Comparison of ENCODE assay signal across 38 mouse cellular contexts in genomic region chr7:140180692-140181091, GRCm38 (mm10). TPM values are rescaled to one million over a fixed set of nuclear protein-coding genes. Genes with fewer than 3 reads are reported as not detected.
"Had no signal": no experiment of that assay in that cellular context is flagged by ENCODE, and none has a peak within 500 bp of the region (broad histone marks: within the 10 kb centered on the region; RNA-seq: fewer than 3 reads in every experiment).

No protein-coding gene starts in this region.

- H3K4me1 ChIP-seq: embryonic facial prominence, embryonic 10.5 days; embryonic facial prominence, embryonic 12.5 days; embryonic facial prominence, embryonic 13.5 days; embryonic facial prominence, embryonic 15.5 days; forebrain, embryonic 10.5 days; forebrain, embryonic 12.5 days; forebrain, embryonic 13.5 days; forebrain, embryonic 15.5 days had no signal

- H3K4me2 ChIP-seq: embryonic facial prominence, embryonic 12.5 days; embryonic facial prominence, embryonic 13.5 days; embryonic facial prominence, embryonic 15.5 days; forebrain, embryonic 12.5 days; forebrain, embryonic 13.5 days; forebrain, embryonic 15.5 days had no signal

- H3K27ac ChIP-seq: embryonic facial prominence, embryonic 10.5 days; embryonic facial prominence, embryonic 12.5 days; embryonic facial prominence, embryonic 13.5 days; embryonic facial prominence, embryonic 15.5 days; forebrain, embryonic 10.5 days; forebrain, embryonic 12.5 days; forebrain, embryonic 13.5 days; forebrain, embryonic 15.5 days; gastrocnemius, adult 2 months; heart, adult 2 months had no signal

- H3K9me3 ChIP-seq: embryonic facial prominence, embryonic 10.5 days; embryonic facial prominence, embryonic 12.5 days; embryonic facial prominence, embryonic 13.5 days; embryonic facial prominence, embryonic 15.5 days; forebrain, embryonic 10.5 days; forebrain, embryonic 12.5 days; forebrain, embryonic 13.5 days; forebrain, embryonic 15.5 days had no signal

- H3K4me3 ChIP-seq: embryonic facial prominence, embryonic 10.5 days; embryonic facial prominence, embryonic 12.5 days; embryonic facial prominence, embryonic 13.5 days; embryonic facial prominence, embryonic 15.5 days; erythroblast, embryonic 14.5 days; forebrain, embryonic 10.5 days; forebrain, embryonic 12.5 days; forebrain, embryonic 13.5 days; forebrain, embryonic 15.5 days; gastrocnemius, adult 2 months; heart, adult 2 months had no signal

- H3K36me3 ChIP-seq: embryonic facial prominence, embryonic 10.5 days; embryonic facial prominence, embryonic 12.5 days; embryonic facial prominence, embryonic 13.5 days; embryonic facial prominence, embryonic 15.5 days; forebrain, embryonic 10.5 days; forebrain, embryonic 12.5 days; forebrain, embryonic 15.5 days had no signal

- DNase-seq: cerebellum, adult 9-11 months; cerebellum, postnatal 10 days; cerebellum, postnatal 14 days; cerebellum, postnatal 25 days; cerebellum, postnatal 36 days; embryo, embryonic 11 days; forebrain, postnatal 0 days; gastrocnemius, adult 2 months; gastrocnemius, postnatal 10 days; gastrocnemius, postnatal 14 days; gastrocnemius, postnatal 25 days; gastrocnemius, postnatal 36 days; heart, adult 11 months; heart, adult 18-20 months; heart, adult 2 months had no signal

- H3K9ac ChIP-seq: embryonic facial prominence, embryonic 12.5 days; embryonic facial prominence, embryonic 13.5 days; embryonic facial prominence, embryonic 15.5 days; forebrain, embryonic 12.5 days; forebrain, embryonic 13.5 days; forebrain, embryonic 15.5 days; forebrain, postnatal 0 days had no signal

- H3K27me3 ChIP-seq: embryonic facial prominence, embryonic 12.5 days; embryonic facial prominence, embryonic 13.5 days; embryonic facial prominence, embryonic 15.5 days; forebrain, embryonic 12.5 days; forebrain, embryonic 15.5 days had no signal

RNA-seq across cellular contexts. Expression of gene Olfr523, which starts 7.7 kb away (rescaled TPM):
- total RNA-seq: common myeloid progenitor, adult 5-6 weeks; forebrain, postnatal 0 days; gastrocnemius, adult 18-20 months; gastrocnemius, adult 2 months; gastrocnemius, adult 8-10 months; gastrocnemius, postnatal 10 days; gastrocnemius, postnatal 14 days; gastrocnemius, postnatal 25 days; gastrocnemius, postnatal 36 days; gastrocnemius, postnatal 4 days; granulocyte monocyte progenitor cell, adult 5-6 weeks; heart, adult 18-20 months; heart, adult 2 months; heart, adult 8-10 months had no signal
- polyA plus RNA-seq: cortical plate, adult 2 months; embryonic facial prominence, embryonic 10.5 days; embryonic facial prominence, embryonic 11.5 days; embryonic facial prominence, embryonic 12.5 days; embryonic facial prominence, embryonic 13.5 days; erythroblast, embryonic 14.5 days; forebrain, embryonic 10.5 days; forebrain, embryonic 11.5 days; forebrain, embryonic 13.5 days; forebrain, embryonic 14.5 days; forebrain, embryonic 15.5 days; forebrain, embryonic 16.5 days; forebrain, postnatal 0 days; gonadal fat pad, adult 2 months; heart, adult 2 months had no signal

RNA-seq across cellular contexts. Expression of gene Olfr522, which starts 16.1 kb away (rescaled TPM):
- total RNA-seq: common myeloid progenitor, adult 5-6 weeks; forebrain, postnatal 0 days; gastrocnemius, adult 18-20 months; gastrocnemius, adult 2 months; gastrocnemius, adult 8-10 months; gastrocnemius, postnatal 10 days; gastrocnemius, postnatal 14 days; gastrocnemius, postnatal 25 days; gastrocnemius, postnatal 36 days; gastrocnemius, postnatal 4 days; granulocyte monocyte progenitor cell, adult 5-6 weeks; heart, adult 18-20 months; heart, adult 2 months; heart, adult 8-10 months had no signal
- polyA plus RNA-seq: cortical plate, adult 2 months; embryonic facial prominence, embryonic 10.5 days; embryonic facial prominence, embryonic 11.5 days; embryonic facial prominence, embryonic 12.5 days; embryonic facial prominence, embryonic 13.5 days; embryonic facial prominence, embryonic 14.5 days; erythroblast, embryonic 14.5 days; forebrain, embryonic 10.5 days; forebrain, embryonic 11.5 days; forebrain, embryonic 12.5 days; forebrain, embryonic 13.5 days; forebrain, embryonic 14.5 days; forebrain, embryonic 15.5 days; forebrain, embryonic 16.5 days; forebrain, postnatal 0 days; frontal cortex, adult 2 months; gonadal fat pad, adult 2 months; heart, adult 2 months had no signal

RNA-seq across cellular contexts. Expression of gene Olfr524, which starts 25.1 kb away (rescaled TPM):
- total RNA-seq: common myeloid progenitor, adult 5-6 weeks; forebrain, postnatal 0 days; gastrocnemius, adult 18-20 months; gastrocnemius, adult 2 months; gastrocnemius, adult 8-10 months; gastrocnemius, postnatal 10 days; gastrocnemius, postnatal 14 days; gastrocnemius, postnatal 25 days; gastrocnemius, postnatal 36 days; gastrocnemius, postnatal 4 days; granulocyte monocyte progenitor cell, adult 5-6 weeks; heart, adult 18-20 months; heart, adult 2 months; heart, adult 8-10 months had no signal
- polyA plus RNA-seq: cortical plate, adult 2 months; embryonic facial prominence, embryonic 10.5 days; embryonic facial prominence, embryonic 11.5 days; embryonic facial prominence, embryonic 12.5 days; embryonic facial prominence, embryonic 13.5 days; embryonic facial prominence, embryonic 14.5 days; embryonic facial prominence, embryonic 15.5 days; erythroblast, embryonic 14.5 days; forebrain, embryonic 10.5 days; forebrain, embryonic 11.5 days; forebrain, embryonic 12.5 days; forebrain, embryonic 13.5 days; forebrain, embryonic 14.5 days; forebrain, embryonic 15.5 days; forebrain, embryonic 16.5 days; forebrain, postnatal 0 days; frontal cortex, adult 2 months; gonadal fat pad, adult 2 months; heart, adult 2 months had no signal

RNA-seq across cellular contexts. Expression of gene Sprn, which starts 26.0 kb away (rescaled TPM):
- total RNA-seq: common myeloid progenitor, adult 5-6 weeks; granulocyte monocyte progenitor cell, adult 5-6 weeks had no signal
- polyA plus RNA-seq: erythroblast, embryonic 14.5 days had no signal

RNA-seq across cellular contexts. Expression of gene Cd163l1, which starts 37.4 kb away (rescaled TPM):
- total RNA-seq: common myeloid progenitor, adult 5-6 weeks; forebrain, postnatal 0 days; gastrocnemius, adult 18-20 months; gastrocnemius, adult 2 months; gastrocnemius, adult 8-10 months; gastrocnemius, postnatal 10 days; gastrocnemius, postnatal 14 days; gastrocnemius, postnatal 25 days; gastrocnemius, postnatal 36 days; granulocyte monocyte progenitor cell, adult 5-6 weeks; heart, adult 2 months; heart, adult 8-10 months had no signal
- polyA plus RNA-seq: embryonic facial prominence, embryonic 10.5 days; embryonic facial prominence, embryonic 11.5 days; embryonic facial prominence, embryonic 12.5 days; embryonic facial prominence, embryonic 13.5 days; erythroblast, embryonic 14.5 days; forebrain, embryonic 10.5 days; forebrain, embryonic 13.5 days; forebrain, embryonic 14.5 days; forebrain, embryonic 15.5 days; forebrain, embryonic 16.5 days; forebrain, postnatal 0 days had no signal
